In the genomic region with DNA sequence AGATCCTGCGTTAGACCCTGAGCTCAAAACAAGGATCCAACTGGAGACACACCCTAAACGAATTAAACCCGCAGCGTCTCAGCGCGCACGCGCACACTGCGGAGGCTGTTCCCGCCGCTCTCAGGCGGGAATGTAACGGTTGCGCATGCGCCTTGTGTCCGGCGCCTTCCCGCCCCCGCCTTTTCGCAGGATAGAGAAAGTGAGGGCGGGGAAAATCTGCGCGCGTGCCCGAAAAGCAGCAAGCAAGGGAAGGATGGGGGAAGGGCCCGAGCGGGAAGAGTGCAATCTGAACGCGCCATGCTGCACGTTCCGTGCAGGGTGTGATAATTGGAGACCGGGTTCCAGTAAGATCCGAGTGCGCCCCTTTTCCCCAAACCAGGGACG, we compare ENCODE assay signal across 8 mouse cellular contexts. TPM values are rescaled to one million over a fixed set of nuclear protein-coding genes. Genes with fewer than 3 reads are reported as not detected.
DNase-seq lines count a peak whose midpoint lies in the region; ATAC-seq lines count a peak whose summit lies in the region.

No protein-coding gene starts in this region.

- no peaks in the 10 kb centered on the region for H3K9me3 ChIP-seq in embryonic facial prominence, embryonic 10.5 days
- no peaks in the 10 kb centered on the region for H3K9me3 ChIP-seq in midbrain, embryonic 11.5 days (ENCODE audit: control insufficient read depth, low read length)

- peak; percentile 98 for DNase-seq in adrenal gland, postnatal 14 days
- peak; percentile 98 for DNase-seq in embryonic facial prominence, embryonic 10.5 days (ENCODE audit: low spot score)
- DNase-seq in kidney, adult 11 months: peak; percentile 93
- DNase-seq in left cerebral cortex, postnatal 4 days: peak; percentile 99
- peak; percentile 99 for DNase-seq in midbrain, embryonic 11.5 days (ENCODE audit: low spot score, missing footprints)
- peak; percentile 97 for DNase-seq in right cerebral cortex, postnatal 4 days
- DNase-seq in yolk sac, embryonic 10.5 days (ENCODE audit: low spot score): peak; percentile 95

- H3K27me3 ChIP-seq in embryonic facial prominence, embryonic 10.5 days (replicated peaks; ENCODE audit: low read depth, poor library complexity, severe bottlenecking): no peaks in the 10 kb centered on the region
- no peaks in the 10 kb centered on the region for H3K27me3 ChIP-seq in midbrain, embryonic 11.5 days (ENCODE audit: control insufficient read depth, insufficient read depth, low read length)

- peak overlapping the region; percentile 96 for H3K27ac ChIP-seq in embryonic facial prominence, embryonic 10.5 days (replicated peaks)
- peak overlapping the region; percentile 96 for H3K27ac ChIP-seq in midbrain, embryonic 11.5 days (ENCODE audit: low read depth, low read length)

- peak overlapping the region; percentile 98 for H3K4me2 ChIP-seq in midbrain, embryonic 11.5 days

- peak overlapping the region; percentile 67 for H3K4me3 ChIP-seq in embryonic facial prominence, embryonic 10.5 days
- peak overlapping the region; percentile 75 for H3K4me3 ChIP-seq in midbrain, embryonic 11.5 days (ENCODE audit: low read depth, low read length)

- intact Hi-C loops in left cerebral cortex, postnatal 4 days (cut with DNase I): no loop called here

- ATAC-seq in granulocyte monocyte progenitor cell, adult 5-6 weeks (replicated peaks; ENCODE audit: poor library complexity, severe bottlenecking): peak; percentile 57
- ATAC-seq in midbrain, embryonic 11.5 days (ENCODE audit: low FRiP score): peak; percentile 85

- under 1% methylated on average over 35 of the region's 35 CpGs for WGBS in embryonic facial prominence, embryonic 10.5 days
- 0% methylated on average over 35 of the region's 35 CpGs for WGBS in midbrain, embryonic 11.5 days

- peaks cover 23% of the 10 kb centered on the region for H3K36me3 ChIP-seq in embryonic facial prominence, embryonic 10.5 days (replicated peaks)
- H3K36me3 ChIP-seq in midbrain, embryonic 11.5 days (ENCODE audit: control insufficient read depth, insufficient read depth, low read length): peaks cover 2% of the 10 kb centered on the region

- H3K9ac ChIP-seq in midbrain, embryonic 11.5 days (ENCODE audit: low read length): peak overlapping the region; percentile 97

- peaks cover 27% of the 10 kb centered on the region for H3K4me1 ChIP-seq in embryonic facial prominence, embryonic 10.5 days
- peaks cover 14% of the 10 kb centered on the region for H3K4me1 ChIP-seq in midbrain, embryonic 11.5 days (ENCODE audit: control insufficient read depth, insufficient read depth, low read length)

RNA-seq across cellular contexts. Expression of a gene that starts 0.5 kb away (rescaled TPM):
- total RNA-seq in adrenal gland, postnatal 14 days (2021): 337 and 342 TPM in 2 replicates
- 2,343 and 2,408 TPM in 2 replicates for polyA plus RNA-seq in embryonic facial prominence, embryonic 10.5 days (2016; fragmentation: Nextera tagmentation; extraction: Ambion mirVana)
- total RNA-seq in granulocyte monocyte progenitor cell, adult 5-6 weeks (2014; fragmentation: Nextera tagmentation): 2,030 and 2,397 TPM in 2 replicates
- total RNA-seq in granulocyte monocyte progenitor cell, adult 5-6 weeks (2017): 964 and 1,039 TPM in 2 replicates
- total RNA-seq in left cerebral cortex, postnatal 4 days (2021): 1,000 to 10,000 TPM; 1,107 to 1,135 TPM
- 2,214 and 2,255 TPM in 2 replicates for polyA plus RNA-seq in midbrain, embryonic 11.5 days (2014; fragmentation: Nextera tagmentation; extraction: Ambion mirVana)

RNA-seq across cellular contexts. Expression of a gene that starts 15.8 kb away (rescaled TPM):
- 21.4 and 26.3 TPM in 2 replicates for total RNA-seq in adrenal gland, postnatal 14 days (2021)
- 23.4 and 26.9 TPM in 2 replicates for polyA plus RNA-seq in embryonic facial prominence, embryonic 10.5 days (2016; fragmentation: Nextera tagmentation; extraction: Ambion mirVana)
- total RNA-seq in granulocyte monocyte progenitor cell, adult 5-6 weeks (2014; fragmentation: Nextera tagmentation): 3.5 and 8.5 TPM in 2 replicates
- total RNA-seq in granulocyte monocyte progenitor cell, adult 5-6 weeks (2017): 7.7 and 11.9 TPM in 2 replicates
- 10 to 100 TPM; 31.4 to 42.2 TPM for total RNA-seq in left cerebral cortex, postnatal 4 days (2021)
- 7.5 and 9.8 TPM in 2 replicates for polyA plus RNA-seq in midbrain, embryonic 11.5 days (2014; fragmentation: Nextera tagmentation; extraction: Ambion mirVana)

RNA-seq across cellular contexts. Expression of a gene that starts 19.5 kb away (rescaled TPM):
- not detected in 2 replicates for total RNA-seq in adrenal gland, postnatal 14 days (2021)
- not detected in 2 replicates for polyA plus RNA-seq in embryonic facial prominence, embryonic 10.5 days (2016; fragmentation: Nextera tagmentation; extraction: Ambion mirVana)
- total RNA-seq in granulocyte monocyte progenitor cell, adult 5-6 weeks (2014; fragmentation: Nextera tagmentation): not detected in 2 replicates
- total RNA-seq in granulocyte monocyte progenitor cell, adult 5-6 weeks (2017): not detected in 2 replicates
- not detected for total RNA-seq in left cerebral cortex, postnatal 4 days (2021)
- polyA plus RNA-seq in midbrain, embryonic 11.5 days (2014; fragmentation: Nextera tagmentation; extraction: Ambion mirVana): not detected in 2 replicates

RNA-seq across cellular contexts. Expression of a gene that starts 19.7 kb away (rescaled TPM):
- total RNA-seq in adrenal gland, postnatal 14 days (2021): 124 and 185 TPM in 2 replicates
- 2,739 and 2,840 TPM in 2 replicates for polyA plus RNA-seq in embryonic facial prominence, embryonic 10.5 days (2016; fragmentation: Nextera tagmentation; extraction: Ambion mirVana)
- 21.3 and 34.8 TPM in 2 replicates for total RNA-seq in granulocyte monocyte progenitor cell, adult 5-6 weeks (2014; fragmentation: Nextera tagmentation)
- total RNA-seq in granulocyte monocyte progenitor cell, adult 5-6 weeks (2017): 19.6 and 24.6 TPM in 2 replicates
- 1,000 to 10,000 TPM; 8,276 to 8,744 TPM for total RNA-seq in left cerebral cortex, postnatal 4 days (2021)
- 7,669 and 8,043 TPM in 2 replicates for polyA plus RNA-seq in midbrain, embryonic 11.5 days (2014; fragmentation: Nextera tagmentation; extraction: Ambion mirVana)

RNA-seq across cellular contexts. Expression of a gene that starts 35.5 kb away (rescaled TPM):
- total RNA-seq in adrenal gland, postnatal 14 days (2021): 1.9 and 3.5 TPM in 2 replicates
- polyA plus RNA-seq in embryonic facial prominence, embryonic 10.5 days (2016; fragmentation: Nextera tagmentation; extraction: Ambion mirVana): 0.31 and 0.34 TPM in 2 replicates
- not detected in 2 replicates for total RNA-seq in granulocyte monocyte progenitor cell, adult 5-6 weeks (2014; fragmentation: Nextera tagmentation)
- total RNA-seq in granulocyte monocyte progenitor cell, adult 5-6 weeks (2017): not detected in 2 replicates
- under 1 TPM; 0.28 to 0.36 TPM for total RNA-seq in left cerebral cortex, postnatal 4 days (2021)
- 0.27 and 0.40 TPM in 2 replicates for polyA plus RNA-seq in midbrain, embryonic 11.5 days (2014; fragmentation: Nextera tagmentation; extraction: Ambion mirVana)

Comparison
In these comparisons a context has a peak if more than half of its experiments do, and no peak if none do; other contexts are left out.
1. Peak in every context shown above with its lines: DNase-seq, ATAC-seq, H3K4me3 ChIP-seq and H3K27ac ChIP-seq.